Mouse (Mus musculus) cerebellum, adult 2 months (tissue): ENCODE measurements around the gene Mfsd9.

Source experiments
- CTCF ChIP-seq: fragments of 200-500 bp; IDR thresholded peaks from 2 replicates; pipeline ENCODE4 v1.5.1; 2011; ENCODE audit warnings: low read depth, mild to moderate bottlenecking, control low read depth, low read length, moderate library complexity, borderline replicate concordance; ENCODE audit not compliant: insufficient read depth
- POLR2A ChIP-seq: fragments of 200-500 bp; IDR thresholded peaks from 2 replicates; pipeline ENCODE4 v1.6.1; 2011; ENCODE audit warnings: low read length, control low read depth, borderline replicate concordance; ENCODE audit not compliant: insufficient read depth

DNA sequence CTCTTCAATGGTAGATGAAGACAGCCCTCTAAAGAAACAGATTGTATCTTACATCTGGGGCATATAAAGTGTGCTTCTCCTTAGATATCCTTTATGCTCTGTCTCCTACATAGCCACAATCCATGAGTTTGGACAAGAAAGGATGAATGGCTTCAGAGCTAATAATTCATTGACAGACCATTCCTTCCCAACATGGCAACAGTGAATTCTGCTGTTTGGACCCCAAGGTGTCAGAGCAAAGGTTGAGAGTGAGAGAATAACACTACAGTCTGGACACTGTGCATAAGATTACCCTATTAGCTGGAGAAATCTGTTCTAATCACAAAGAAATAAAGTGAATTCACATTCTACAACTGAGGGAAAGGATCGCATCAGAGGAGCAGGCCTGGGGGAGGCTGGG lies 5.0 kb upstream of the Mfsd9 start:
- no peak for TF ChIP-seq CTCF
- no peak for TF ChIP-seq POLR2A
